Mouse (Mus musculus) heart, embryonic 16.5 days (tissue): ENCODE results near the gene Rnf38. TPM values are rescaled to one million over a fixed set of nuclear protein-coding genes. Genes with fewer than 3 reads are reported as not detected.
A peak's percentile ranks its signal among the peaks of the same experiment; 100 is the strongest.

ENCODE experiments used
- ATAC-seq: fragments of 200-750 bp; cut with Nextera tagmentation; replicated peaks from 2 replicates; pipeline ENCODE4 v1.8.0; 2017; ENCODE audit warnings: moderate number of reproducible peaks; ENCODE audit not compliant: insufficient read depth, low FRiP score; ENCODE audit errors: extremely low read depth
- H3K27ac ChIP-seq: fragments of 300-500 bp; sonication (generic); 2 replicates; pipeline ENCODE4 v1.5.1; 2014; ENCODE audit warnings: mild to moderate bottlenecking, low read length, control low read depth, moderate library complexity
- H3K27me3 ChIP-seq: fragments of 300-500 bp; sonication (generic); 2 replicates; pipeline ENCODE4 v1.6.1; 2014; ENCODE audit warnings: low read length, mixed read lengths; ENCODE audit not compliant: control insufficient read depth, insufficient read depth
- H3K36me3 ChIP-seq: fragments of 300-500 bp; sonication (generic); 2 replicates; pipeline ENCODE4 v1.6.1; 2014; ENCODE audit not compliant: control insufficient read depth, insufficient read depth
- H3K4me1 ChIP-seq: fragments of 300-500 bp; sonication (generic); 2 replicates; pipeline ENCODE4 v1.6.1; 2014; ENCODE audit warnings: low read length, mixed read lengths; ENCODE audit not compliant: control insufficient read depth, insufficient read depth
- H3K4me2 ChIP-seq: fragments of 300-500 bp; sonication (generic); 2 replicates; pipeline ENCODE4 v1.6.1; 2014; ENCODE audit warnings: low read depth, mild to moderate bottlenecking, control low read depth, low read length
- H3K4me3 ChIP-seq: fragments of 300-500 bp; sonication (generic); 2 replicates; pipeline ENCODE4 v1.5.1; 2014; ENCODE audit warnings: mild to moderate bottlenecking, control low read depth, low read length
- H3K9ac ChIP-seq: fragments of 300-500 bp; sonication (generic); 2 replicates; pipeline ENCODE4 v1.6.1; 2014; ENCODE audit warnings: low read length, control low read depth
- H3K9me3 ChIP-seq: fragments of 300-500 bp; sonication (generic); replicated peaks from 2 replicates; pipeline ENCODE4 v1.6.1; 2016; ENCODE audit warnings: low read length; ENCODE audit not compliant: control insufficient read depth
- WGBS: fragments of 180-500 bp; shearing (Covaris S2); extraction: QIAGEN DNeasy Blood & Tissue Kit; methylation state at CpG from one replicate; pipeline ENCODE4 v1.1.7; 2014; 5-methylcytosine and 5-hydroxymethylcytosine counted together
- polyA plus RNA-seq: library from polyadenylated mRNA; unstranded; fragments of >200 nt; fragmentation: Nextera tagmentation; extraction: Ambion mirVana; gene quantifications from 2 replicates; pipeline ENCODE4 v1.2.1, GENCODE M21; 2015

Gene Rnf38
- polyA plus RNA-seq, 1 experiment from 2014 or later: 15.5 TPM

DNA sequence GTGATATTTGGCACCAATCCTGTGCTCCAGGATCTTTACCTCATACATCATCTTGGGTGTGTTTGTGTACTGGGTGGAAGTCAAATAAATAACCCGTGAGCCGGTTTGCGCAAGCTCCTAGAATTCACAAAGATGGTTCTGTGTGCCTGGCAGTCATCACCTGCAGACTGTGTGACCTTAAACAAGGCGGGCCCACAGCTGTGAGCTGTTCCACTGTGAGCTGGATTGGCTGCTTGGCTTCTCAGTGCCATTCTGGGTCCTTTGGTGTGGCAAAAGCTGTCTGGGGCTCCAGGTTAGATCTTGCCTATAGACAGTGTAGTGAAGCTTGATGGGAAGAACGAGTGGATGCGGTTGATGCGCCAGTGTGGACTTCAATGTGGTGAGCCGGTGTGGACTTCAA lies 130.0 kb downstream of the Rnf38 start:
- no peak overlapping the region for H3K4me3 ChIP-seq
- no peaks in the 10 kb centered on the region for H3K27me3 ChIP-seq
- no peak overlapping the region for H3K27ac ChIP-seq
- H3K4me1 ChIP-seq: peaks cover 33% of the 10 kb centered on the region
- H3K4me2 ChIP-seq: no peak overlapping the region
- ATAC-seq: no peak
- no peaks in the 10 kb centered on the region for H3K36me3 ChIP-seq
- no peak overlapping the region for H3K9ac ChIP-seq
- no peaks in the 10 kb centered on the region for H3K9me3 ChIP-seq
- WGBS: 78% methylated on average over 8 of the region's 8 CpGs

- no peak overlapping the region for H3K27ac ChIP-seq
These were observed 135.8 kb downstream of the Rnf38 start for GRCm38 (mm10) chr4:44097576-44098335.

GRCm38 (mm10) chr4:44094475-44094874 lies 139.1 kb downstream of the Rnf38 start:
- Histone ChIP-seq H3K27ac (no peak overlapping the region), H3K9ac (no peak overlapping the region), H3K4me3 (no peak overlapping the region), H3K27me3 (no peaks in the 10 kb centered on the region), H3K36me3 (no peaks in the 10 kb centered on the region), H3K4me1 (0 out of 2 replicates have a peak, but pooled peaks cover 5% of the 10 kb centered on the region), H3K9me3 (no peaks in the 10 kb centered on the region), H3K4me2 (no peak overlapping the region)
- no peak for ATAC-seq
- 75% methylated on average over 4 of the region's 4 CpGs for WGBS

More at GRCm38 (mm10) chr4:44097576-44098335, 135.8 kb downstream of the Rnf38 start:
- no peaks in the 10 kb centered on the region for H3K36me3 ChIP-seq
- WGBS: 37% methylated on average over 11 of the region's 11 CpGs
- H3K4me3 ChIP-seq: no peak overlapping the region
- 0 out of 2 replicates have a peak, but pooled peaks cover 5% of the 10 kb centered on the region for H3K4me1 ChIP-seq
- no peak for ATAC-seq
- no peak overlapping the region for H3K9ac ChIP-seq
- H3K4me2 ChIP-seq: no peak overlapping the region
- H3K9me3 ChIP-seq: no peaks in the 10 kb centered on the region
- no peaks in the 10 kb centered on the region for H3K27me3 ChIP-seq

GRCm38 (mm10) chr4:44092359-44092758 lies 141.2 kb downstream of the Rnf38 start:
- Histone ChIP-seq H3K4me3 (no peak overlapping the region), H3K27me3 (no peaks in the 10 kb centered on the region), H3K9ac (no peak overlapping the region), H3K4me2 (no peak overlapping the region), H3K27ac (no peak overlapping the region), H3K9me3 (no peaks in the 10 kb centered on the region), H3K36me3 (no peaks in the 10 kb centered on the region), H3K4me1 (no peaks in the 10 kb centered on the region)
- ATAC-seq: peak; percentile 18; the same call in 1 of the 2 replicates
- whole genome bisulfite sequencing: 52% methylated on average over 11 of the region's 11 CpGs

- Histone ChIP-seq H3K4me2 (no peak overlapping the region), H3K4me1 (no peaks in the 10 kb centered on the region), H3K36me3 (no peaks in the 10 kb centered on the region), H3K9ac (no peak overlapping the region), H3K9me3 (no peaks in the 10 kb centered on the region), H3K4me3 (no peak overlapping the region), H3K27me3 (no peaks in the 10 kb centered on the region), H3K27ac (no peak overlapping the region)
- ATAC-seq: no peak
- 95% methylated on average over 3 of the region's 3 CpGs for WGBS
These were observed 148.0 kb downstream of the Rnf38 start for GRCm38 (mm10) chr4:44085566-44085965.

- Histone ChIP-seq H3K4me3 (no peak overlapping the region), H3K4me2 (peak overlapping the region; percentile 14; the same call in 1 of the 2 replicates), H3K9ac (no peak overlapping the region), H3K27me3 (no peaks in the 10 kb centered on the region), H3K4me1 (no peaks in the 10 kb centered on the region), H3K9me3 (no peaks in the 10 kb centered on the region), H3K36me3 (no peaks in the 10 kb centered on the region), H3K27ac (no peak overlapping the region)
- no peak for ATAC-seq
- WGBS: 80% methylated on average over 13 of the region's 13 CpGs
These were observed 148.8 kb downstream of the Rnf38 start for GRCm38 (mm10) chr4:44084602-44085325.

- peak; percentile 41; the same call in 1 of the 2 replicates for ATAC-seq
- Histone ChIP-seq H3K36me3 (no peaks in the 10 kb centered on the region), H3K9me3 (no peaks in the 10 kb centered on the region), H3K4me1 (no peaks in the 10 kb centered on the region), H3K27me3 (no peaks in the 10 kb centered on the region), H3K9ac (no peak within 1 kb of the TSS), H3K4me3 (0 out of 2 replicates have a peak within 1 kb of the TSS, but pooled peaks have one; percentile 0), H3K27ac (no peak within 1 kb of the TSS), H3K4me2 (peak within 1 kb of the TSS; percentile 14)
- WGBS: 17% methylated on average over 11 of the region's 11 CpGs
These were observed 149.6 kb downstream of the Rnf38 start, which contains the start of gene Gne for GRCm38 (mm10) chr4:44083945-44084344. Gene Gne, minus strand, starts transcription at chr4:44084177.

DNA sequence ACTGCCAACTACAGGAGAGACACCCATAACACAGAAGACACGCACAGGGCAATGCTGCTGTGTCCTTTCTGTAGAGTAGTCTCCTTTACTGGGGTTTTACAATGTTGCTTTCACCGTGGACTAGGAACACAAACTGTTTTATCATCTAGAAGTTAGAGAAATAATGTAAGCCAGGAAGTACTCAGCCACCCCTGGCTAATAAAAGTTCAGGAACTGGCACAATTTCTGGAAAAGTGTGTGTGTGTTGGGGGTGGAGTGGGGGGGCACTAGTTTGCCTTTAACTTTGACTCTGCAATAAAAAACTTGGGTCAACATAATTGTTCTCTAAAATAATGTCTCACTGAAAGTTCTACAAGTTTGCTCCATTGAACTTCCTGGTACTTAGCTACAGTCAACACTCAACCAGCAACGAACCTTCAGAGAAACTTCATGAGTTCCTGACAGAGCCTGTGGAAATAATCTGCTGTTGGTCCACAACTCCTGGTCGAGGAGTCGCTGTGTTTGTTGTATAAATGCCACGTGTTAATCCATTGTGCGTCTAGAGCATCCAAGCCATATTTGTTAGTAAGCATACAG lies 155.1 kb downstream of the Rnf38 start:
- H3K36me3 ChIP-seq: no peaks in the 10 kb centered on the region
- no peak overlapping the region for H3K4me2 ChIP-seq
- no peaks in the 10 kb centered on the region; the same call in 1 of the 2 replicates for H3K4me1 ChIP-seq
- H3K4me3 ChIP-seq: no peak overlapping the region
- H3K27me3 ChIP-seq: no peaks in the 10 kb centered on the region
- no peaks in the 10 kb centered on the region for H3K9me3 ChIP-seq
- ATAC-seq: no peak
- WGBS: 78% methylated on average over 7 of the region's 7 CpGs
- no peak overlapping the region for H3K9ac ChIP-seq
- H3K27ac ChIP-seq: no peak overlapping the region
